Mouse (Mus musculus) midbrain, embryonic 12.5 days (tissue): ENCODE results near the gene H2al1o. TPM values are rescaled to one million over a fixed set of nuclear protein-coding genes. Genes with fewer than 3 reads are reported as not detected.
"Not testable (repeated sequence)": the region's sequence is repeated elsewhere in the genome, so short reads cannot be mapped to it uniquely, and the experiment has no call there.

Experiments used
- ATAC-seq: fragments of 200-750 bp; cut with Nextera tagmentation; 2 replicates; pipeline ENCODE4 v1.8.0; 2017; ENCODE audit warnings: low read depth, moderate TSS enrichment, moderate library complexity; ENCODE audit not compliant: low FRiP score
- H3K27ac ChIP-seq: fragments of 300-500 bp; sonication (generic); replicated peaks from 2 replicates; pipeline ENCODE4 v1.5.1; 2016; ENCODE audit warnings: mild to moderate bottlenecking
- H3K27me3 ChIP-seq: fragments of 300-500 bp; sonication (generic); 2 replicates; pipeline ENCODE4 v1.6.1; 2016; ENCODE audit warnings: mild to moderate bottlenecking
- H3K36me3 ChIP-seq: fragments of 300-500 bp; sonication (generic); 2 replicates; pipeline ENCODE4 v1.6.1; 2016
- H3K4me1 ChIP-seq: fragments of 300-500 bp; sonication (generic); 2 replicates; pipeline ENCODE4 v1.6.1; 2016
- H3K4me2 ChIP-seq: fragments of 300-500 bp; sonication (generic); replicated peaks from 2 replicates; pipeline ENCODE4 v1.6.1; 2016; ENCODE audit warnings: mild to moderate bottlenecking, moderate library complexity
- H3K4me3 ChIP-seq: fragments of 300-500 bp; sonication (generic); 2 replicates; pipeline ENCODE4 v1.5.1; 2016; ENCODE audit warnings: mild to moderate bottlenecking
- H3K9ac ChIP-seq: fragments of 300-500 bp; sonication (generic); replicated peaks from 2 replicates; pipeline ENCODE4 v1.6.1; 2016; ENCODE audit warnings: mild to moderate bottlenecking, moderate library complexity
- H3K9me3 ChIP-seq: fragments of 300-500 bp; sonication (generic); 2 replicates; pipeline ENCODE4 v1.6.1; 2016; ENCODE audit warnings: mild to moderate bottlenecking
- WGBS: fragments of 180-500 bp; shearing (Covaris S2); methylation state at CpG from one replicate; pipeline ENCODE4 v1.1.7; 2016; 5-methylcytosine and 5-hydroxymethylcytosine counted together
- polyA plus RNA-seq: library from polyadenylated mRNA; unstranded; fragments of >200 nt; fragmentation: Nextera tagmentation; extraction: Ambion mirVana; gene quantifications from 2 replicates; pipeline ENCODE4 v1.2.1, GENCODE M21; 2016

H2al1o gene
- not detected in 2 replicates for polyA plus RNA-seq

DNA sequence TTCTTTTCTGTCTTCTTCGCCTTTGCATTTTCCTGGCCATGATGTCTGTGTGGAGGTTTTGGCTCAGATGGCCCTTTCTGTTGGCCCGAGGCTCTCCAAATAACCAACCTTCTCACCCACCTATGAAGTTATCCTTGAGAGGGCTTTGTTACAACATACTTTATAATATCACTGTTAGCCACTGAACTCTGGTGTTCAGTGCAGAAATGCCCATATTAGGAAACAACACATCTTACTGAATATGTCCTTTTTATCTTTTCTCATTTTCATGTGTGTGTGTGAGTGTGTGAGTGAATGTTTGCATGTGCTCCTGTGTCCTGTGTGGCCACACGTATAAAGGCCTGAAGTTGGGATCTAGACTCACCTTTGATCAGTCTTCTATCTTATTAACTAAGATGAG is at the start of gene H2al1o:
TSS of gene H2al1o (minus strand) at position 101 of the 400 bp plus-strand sequence.
- 80% methylated on average over 3 of the region's 3 CpGs for WGBS
- H3K4me2 ChIP-seq, H3K4me1 ChIP-seq, H3K36me3 ChIP-seq, H3K27me3 ChIP-seq, H3K9ac ChIP-seq, H3K4me3 ChIP-seq, H3K9me3 ChIP-seq, ATAC-seq, H3K27ac ChIP-seq: not testable (repeated sequence)

GRCm38 (mm10) chrX:9598036-9598435 is 25.8 kb upstream of the H2al1o start:
- not testable (repeated sequence) for H3K36me3 ChIP-seq, H3K9ac ChIP-seq, H3K4me2 ChIP-seq, H3K27me3 ChIP-seq, H3K4me3 ChIP-seq, H3K4me1 ChIP-seq, H3K27ac ChIP-seq, H3K9me3 ChIP-seq, ATAC-seq
- WGBS, result 91% methylated on average over 7 of the region's 7 CpGs

DNA sequence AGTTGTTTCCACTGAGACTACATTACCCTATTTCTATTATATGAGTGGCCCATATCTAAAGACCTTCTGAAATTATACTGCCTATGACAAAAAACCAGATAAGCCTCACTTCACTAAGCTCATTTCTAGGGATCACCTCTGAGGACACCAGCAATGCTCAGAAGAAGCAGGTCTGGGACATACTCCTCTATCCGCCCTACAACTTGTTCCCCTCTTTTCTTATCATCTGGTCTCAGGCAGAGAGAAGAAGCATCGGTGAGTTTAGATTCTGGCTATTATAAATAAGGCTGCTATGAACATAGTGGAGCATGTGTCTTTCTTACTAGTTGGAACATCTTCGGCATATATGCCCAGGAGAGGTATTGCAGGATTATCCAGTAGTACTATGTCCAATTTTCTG is 35.3 kb downstream of the H2al1o start:
- no peak overlapping the region for H3K4me2 ChIP-seq
- ATAC-seq, result no peak
- no peak overlapping the region for H3K9ac ChIP-seq
- H3K9me3 ChIP-seq, result no peaks in the 10 kb centered on the region
- no peaks in the 10 kb centered on the region for H3K27me3 ChIP-seq
- H3K4me1 ChIP-seq, result no peaks in the 10 kb centered on the region
- no peak overlapping the region for H3K27ac ChIP-seq
- no peaks in the 10 kb centered on the region for H3K36me3 ChIP-seq
- WGBS, result 95% methylated on average over 3 of the region's 3 CpGs
- no peak overlapping the region for H3K4me3 ChIP-seq

Other genes with a start within 250 kb of the H2al1o start
- gene H2al1k, start 221.8 kb downstream of the H2al1o start, polyA plus RNA-seq, result not detected in 2 replicates
- 0.77 and 0.81 TPM in 2 replicates for gene Cybb, start 84.6 kb downstream of the H2al1o start, polyA plus RNA-seq
- gene Dynlt3, start 90.6 kb upstream of the H2al1o start, polyA plus RNA-seq, result 19.1 and 20.6 TPM in 2 replicates